Mouse (Mus musculus): Measurements from ENCODE around the gene Spata5.

Spata5 gene

DNA sequence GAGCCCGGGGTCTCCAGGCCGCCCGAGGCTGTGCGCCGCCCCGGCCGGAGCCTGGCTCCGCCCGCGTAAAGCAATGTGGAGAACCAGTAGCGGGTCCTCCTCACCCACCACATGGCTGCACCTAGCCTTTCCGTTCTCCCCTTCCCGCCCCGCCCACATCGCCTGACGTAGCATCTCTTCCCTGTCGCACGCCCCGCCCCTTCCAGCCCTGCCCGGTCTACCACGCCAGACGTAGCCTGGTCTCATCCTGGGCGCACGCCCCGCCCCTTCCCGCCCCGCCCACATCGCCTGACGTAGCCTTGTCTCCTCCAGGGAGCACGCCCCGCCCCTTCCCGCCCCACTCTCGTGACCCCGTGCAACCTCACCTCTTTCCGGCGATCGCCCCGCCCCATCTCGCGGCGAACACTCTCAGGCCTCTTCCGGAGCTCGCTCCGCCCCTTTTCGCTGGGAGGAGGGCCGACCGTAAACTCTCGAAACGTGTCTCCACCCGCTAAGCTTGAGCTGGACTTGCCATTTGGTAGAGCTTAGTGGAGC lies at the start of gene Spata5:
Gene Spata5 (plus strand): TSS at position 439 of the 534 bp plus-strand sequence.
- peak; percentile 100 for DNase-seq

DNA sequence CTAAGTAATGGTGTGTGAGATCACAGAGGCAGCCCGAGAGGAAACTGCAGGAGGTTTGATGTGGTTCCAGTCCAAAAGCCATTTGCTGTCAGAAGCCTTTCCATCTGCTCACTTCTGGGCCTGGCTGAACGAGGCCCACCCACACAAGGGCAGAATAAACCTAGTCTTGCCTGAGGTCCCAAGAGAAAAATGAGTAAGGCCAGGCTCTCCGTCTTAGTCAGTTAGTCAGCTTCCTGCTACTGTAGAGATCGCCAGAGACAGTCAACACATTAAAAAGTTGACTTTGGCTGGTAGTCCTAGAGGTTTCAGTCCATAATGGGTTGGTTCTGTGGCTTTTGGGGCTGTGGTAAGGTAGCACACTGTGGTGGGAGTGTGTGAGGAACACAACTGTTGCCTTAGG lies 49.3 kb upstream of the Spata5 start:
- DNase-seq, result no peak

DNA sequence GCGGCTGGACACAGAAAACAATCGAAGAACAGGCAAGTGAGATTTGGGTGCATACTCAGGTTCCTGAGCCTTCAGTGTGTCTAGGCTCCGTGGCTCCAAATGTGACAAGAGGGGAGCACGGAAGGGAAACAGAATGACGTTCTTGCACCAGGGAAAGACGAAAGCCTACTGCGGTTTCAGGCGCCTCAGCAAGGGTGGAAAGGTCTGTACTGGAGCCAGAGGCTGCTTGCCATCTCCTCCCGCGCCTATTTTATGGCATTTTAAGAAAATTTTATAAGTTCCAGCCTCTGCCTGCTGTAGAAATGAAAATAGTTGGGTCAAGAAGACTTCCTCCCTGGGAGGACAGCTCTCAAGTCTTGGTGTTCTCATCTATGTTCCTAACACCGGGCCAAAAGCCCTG lies 46.0 kb upstream of the Spata5 start:
- no peak for DNase-seq

DNA sequence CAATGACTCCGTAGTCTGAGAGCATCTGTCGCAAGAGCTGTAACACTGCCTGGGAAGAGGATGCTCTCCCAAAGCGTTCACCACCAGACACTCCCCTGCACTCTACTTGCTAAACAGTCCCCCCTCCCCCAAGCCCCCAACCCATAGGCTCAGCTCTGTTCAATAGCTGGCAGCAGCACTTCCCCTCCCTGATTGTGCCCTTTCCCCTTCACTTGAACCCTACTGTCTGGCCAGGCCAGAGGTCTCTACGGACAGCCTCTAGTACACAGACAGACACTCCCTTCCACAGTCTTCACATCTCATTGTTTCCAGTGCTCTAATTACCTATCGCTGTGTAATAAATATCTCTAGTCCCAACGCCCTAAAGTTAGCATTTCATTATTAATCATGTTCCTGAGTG lies 41.8 kb upstream of the Spata5 start:
- DNase-seq, result no peak

DNA sequence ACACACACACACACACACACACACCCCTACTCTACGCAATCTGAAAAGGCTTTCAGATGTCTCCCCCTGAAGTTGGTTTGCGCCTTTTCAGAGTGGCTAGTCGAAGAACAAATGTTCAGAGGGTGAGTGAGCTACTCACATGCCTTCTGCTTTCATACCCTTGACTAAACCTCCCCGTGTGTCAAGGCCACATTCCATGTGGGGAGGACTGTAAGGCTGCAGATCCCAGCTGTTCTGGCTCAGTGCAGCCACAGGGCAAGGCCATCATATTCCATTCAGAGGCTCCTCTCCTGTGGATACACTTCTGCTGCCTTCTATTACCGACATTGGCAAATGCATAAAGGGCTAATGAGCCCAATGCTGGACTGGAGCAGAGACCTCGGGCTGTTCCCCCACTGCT lies 41.3 kb upstream of the Spata5 start:
- no peak for DNase-seq

DNA sequence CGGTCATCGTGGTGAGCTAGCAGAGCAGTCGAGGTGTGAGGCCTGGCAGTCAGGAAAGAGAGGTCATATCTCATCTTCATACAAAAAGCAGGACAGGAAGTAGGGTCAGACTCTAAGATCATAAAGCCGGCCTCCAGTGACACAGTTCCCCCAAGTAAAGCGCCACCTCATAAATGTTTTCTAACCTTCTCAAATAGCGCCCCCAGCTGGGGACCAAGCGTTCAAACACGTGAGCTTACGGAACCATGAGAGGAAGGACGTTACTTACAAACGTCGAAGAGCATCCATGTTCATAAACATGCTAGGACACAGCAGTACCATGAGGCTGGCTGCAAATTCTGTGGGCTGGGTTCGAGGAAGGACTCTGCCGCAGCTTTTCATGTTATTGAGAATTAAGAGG lies 40.5 kb upstream of the Spata5 start:
- DNase-seq, result peak in 1 of 2 experiments; percentile 13

DNA sequence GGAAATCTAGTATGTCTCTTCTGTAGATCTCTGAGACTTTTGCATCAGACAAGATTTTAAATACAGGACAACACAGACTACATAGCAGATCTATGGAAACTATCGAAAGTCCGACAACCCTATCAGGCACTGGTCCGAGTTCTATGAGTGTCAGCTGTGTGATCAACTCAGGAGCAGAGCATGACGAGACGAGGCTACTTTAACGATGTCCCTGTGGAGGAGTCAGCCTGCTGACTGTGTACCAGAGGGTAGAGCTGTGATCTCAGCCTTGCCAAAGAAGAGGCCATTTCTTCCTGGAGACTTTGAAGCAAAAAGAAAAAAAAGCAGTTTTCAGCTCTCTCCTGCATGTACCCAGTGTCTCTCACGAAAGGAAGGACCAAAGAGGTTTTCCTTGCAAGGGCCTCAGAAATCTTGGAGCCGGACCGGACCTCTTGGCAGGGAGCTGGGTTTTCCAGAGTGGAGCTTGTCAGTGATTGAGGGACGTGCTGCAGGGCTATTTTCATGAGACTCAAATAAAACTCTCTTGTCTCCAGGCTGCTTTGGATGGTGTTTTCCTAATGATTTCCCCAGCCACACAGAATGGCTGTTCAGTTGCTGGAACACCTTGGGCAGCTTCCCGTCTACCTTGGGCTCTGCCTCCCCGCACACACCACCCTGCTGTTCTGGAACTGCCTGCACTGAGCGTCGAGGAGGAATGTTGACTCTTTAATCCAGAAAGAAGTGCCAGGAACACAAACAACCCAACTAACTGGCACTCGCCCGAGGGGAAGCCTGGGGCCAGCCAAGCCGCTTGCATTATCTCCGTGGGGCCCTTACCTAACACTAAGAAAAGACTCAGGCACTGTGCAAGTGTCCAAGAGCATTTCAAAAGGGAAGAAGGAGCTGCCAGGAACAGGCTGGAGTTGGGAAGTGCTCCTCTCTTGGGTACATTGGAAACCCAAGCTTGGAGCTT lies 39.5 kb upstream of the Spata5 start:
- DNase-seq, result peak; percentile 35 to 67

DNA sequence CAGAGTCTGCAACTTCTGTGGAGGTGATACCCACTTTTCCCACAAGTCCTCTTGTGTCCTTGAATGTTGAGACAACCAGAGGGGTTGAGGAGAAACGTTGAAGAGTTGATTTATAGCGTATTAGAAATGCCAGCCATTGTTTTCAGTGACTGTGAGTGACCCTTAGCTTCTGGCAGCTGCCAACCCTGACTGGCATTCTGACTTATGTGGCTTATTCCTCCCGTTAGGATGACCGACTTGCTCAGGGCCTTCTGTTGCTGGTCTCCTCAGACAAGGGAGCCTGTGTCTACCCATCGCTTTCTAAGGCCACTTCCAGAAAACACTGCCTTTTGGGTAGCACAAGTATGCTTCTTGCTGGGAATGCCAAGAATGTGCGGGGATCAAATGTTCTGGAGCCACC lies 38.2 kb upstream of the Spata5 start:
- DNase-seq, result no peak

DNA sequence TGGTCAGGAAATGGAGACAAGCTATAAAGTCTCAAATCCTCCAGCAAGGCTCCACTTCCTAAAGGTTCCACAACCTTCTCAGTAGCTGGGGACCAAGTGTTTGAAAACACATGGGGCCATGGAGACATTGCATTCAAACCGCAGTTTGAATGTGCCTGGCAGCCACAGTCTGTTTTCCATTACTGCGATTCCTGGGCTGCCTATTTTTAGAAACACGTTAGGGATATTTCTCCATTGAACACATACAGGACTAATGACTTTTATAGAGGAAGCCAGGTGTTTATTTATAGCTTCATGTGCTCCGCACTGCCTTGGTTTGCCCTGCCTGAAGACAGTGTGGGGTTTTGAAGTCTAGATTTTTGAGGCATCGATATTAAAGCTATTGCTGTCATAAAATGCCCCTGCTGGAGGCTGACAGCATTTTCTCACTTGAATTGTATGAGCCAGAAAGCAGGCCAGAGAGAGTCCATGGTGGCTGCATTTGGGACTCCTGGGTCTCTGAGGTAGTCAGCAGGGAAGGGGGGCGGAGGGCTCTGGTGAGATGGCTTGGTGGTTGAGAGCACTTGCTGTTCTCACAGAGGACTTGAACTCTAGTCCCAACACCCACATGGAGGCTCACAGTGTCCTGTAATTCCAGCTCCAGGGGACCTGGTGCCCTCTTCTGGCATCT lies 36.5 kb upstream of the Spata5 start:
- DNase-seq, result no peak

DNA sequence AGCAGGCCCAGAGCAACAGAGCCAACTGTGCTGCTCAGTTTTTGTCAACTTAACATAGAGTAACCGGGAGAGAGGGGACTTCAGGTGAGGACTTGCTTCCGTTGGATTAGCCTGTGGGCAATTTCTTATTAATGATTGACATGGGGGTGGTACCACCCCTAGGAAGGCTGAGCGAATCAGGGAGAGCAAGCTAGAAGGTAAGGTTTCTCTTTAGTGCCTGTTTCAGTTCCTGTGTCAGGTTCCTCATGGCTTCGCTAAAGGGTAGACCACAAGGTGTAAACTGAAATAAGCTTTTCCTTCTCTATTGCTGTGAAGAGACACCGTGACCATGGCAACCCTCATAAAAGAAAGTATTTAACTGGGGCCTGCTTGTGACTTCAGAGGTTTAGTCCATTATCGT lies 32.4 kb upstream of the Spata5 start:
- DNase-seq, result no peak

DNA sequence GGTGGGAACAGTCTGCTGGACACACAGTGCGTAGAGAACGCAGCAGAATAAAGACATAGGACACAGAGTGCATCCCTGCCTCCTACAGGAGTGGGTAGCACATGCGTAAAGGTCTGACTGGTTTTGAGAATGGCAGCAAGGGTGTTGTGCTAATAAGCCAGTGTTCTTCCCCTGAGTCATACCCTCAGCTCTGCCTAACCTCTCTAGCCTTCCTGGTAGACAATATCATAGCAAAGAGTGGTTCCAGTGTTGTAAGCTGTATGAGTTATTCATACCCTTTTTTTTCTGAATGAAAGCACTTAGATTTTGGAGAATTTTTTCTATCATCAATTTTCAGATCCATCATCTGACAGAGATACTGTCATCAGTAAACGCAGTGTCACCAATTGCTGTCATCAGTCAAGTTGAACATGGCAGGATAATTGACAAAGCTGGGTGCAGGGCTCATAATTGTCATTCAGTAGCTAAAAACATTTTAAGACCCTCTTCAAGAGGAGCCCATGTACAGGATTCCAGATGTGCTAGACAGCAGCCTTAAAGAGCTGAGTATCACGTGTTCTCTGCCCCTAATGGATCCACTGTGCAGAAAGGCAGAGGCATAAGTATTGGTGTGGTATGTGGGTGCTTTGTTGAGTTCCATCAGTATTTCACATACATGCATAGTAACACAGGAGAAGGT lies 22.6 kb upstream of the Spata5 start:
- no peak for DNase-seq

DNA sequence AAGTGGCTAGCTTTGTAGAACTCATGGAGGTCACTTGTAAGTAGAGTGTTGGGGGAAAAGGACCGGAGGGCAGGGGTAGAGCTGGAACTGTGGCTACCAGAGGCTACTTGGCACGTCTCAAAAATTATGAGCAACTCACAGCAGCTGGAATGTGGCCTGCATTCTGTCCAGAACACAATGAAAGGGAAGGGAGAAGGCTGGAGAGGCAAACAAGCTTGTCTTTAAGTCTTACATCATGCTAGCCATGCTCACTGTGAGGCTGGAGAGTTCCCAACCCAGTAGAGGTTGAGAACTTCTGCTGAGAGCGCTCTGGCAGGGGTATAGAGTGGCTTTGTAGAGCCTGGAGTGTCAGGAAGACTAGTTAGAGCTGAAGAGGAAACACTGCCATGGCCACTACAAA lies 22.1 kb upstream of the Spata5 start:
- DNase-seq, result no peak

DNA sequence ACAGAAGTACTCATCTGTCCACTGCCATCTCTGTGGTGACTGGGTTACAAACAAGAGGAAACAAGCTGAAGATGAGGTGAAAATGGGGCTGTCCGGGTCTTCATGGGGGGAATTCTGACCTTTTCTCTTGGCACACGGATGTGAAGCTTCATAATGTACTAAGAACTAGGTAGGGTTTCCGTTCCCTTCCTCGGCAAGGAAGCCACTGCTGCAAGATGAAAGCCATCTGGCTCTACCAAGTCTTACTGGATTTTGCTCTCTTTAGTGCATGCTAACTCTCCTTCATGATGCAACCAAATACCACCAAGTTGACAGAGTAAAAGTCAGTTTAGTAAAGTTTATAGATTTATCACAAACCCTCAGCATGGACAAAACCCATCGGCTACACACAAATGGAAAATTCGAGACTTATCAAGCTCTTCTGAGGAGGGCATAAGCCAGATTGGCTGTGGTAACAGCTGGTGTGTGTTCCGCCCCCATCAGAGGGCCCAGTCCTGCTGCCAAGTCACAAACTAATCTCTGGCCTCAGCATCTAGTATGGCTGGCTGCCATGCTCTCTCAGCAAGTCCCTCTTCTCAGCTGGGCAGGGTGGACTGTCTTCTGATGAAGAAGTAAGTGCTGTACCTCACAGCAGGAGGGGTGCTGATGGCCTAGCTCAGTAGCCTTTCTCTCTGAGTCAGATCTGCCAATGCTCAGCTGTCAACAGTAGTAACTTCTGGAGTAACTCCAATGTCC lies 20.9 kb upstream of the Spata5 start:
- DNase-seq, result peak; percentile 89 to 93

DNA sequence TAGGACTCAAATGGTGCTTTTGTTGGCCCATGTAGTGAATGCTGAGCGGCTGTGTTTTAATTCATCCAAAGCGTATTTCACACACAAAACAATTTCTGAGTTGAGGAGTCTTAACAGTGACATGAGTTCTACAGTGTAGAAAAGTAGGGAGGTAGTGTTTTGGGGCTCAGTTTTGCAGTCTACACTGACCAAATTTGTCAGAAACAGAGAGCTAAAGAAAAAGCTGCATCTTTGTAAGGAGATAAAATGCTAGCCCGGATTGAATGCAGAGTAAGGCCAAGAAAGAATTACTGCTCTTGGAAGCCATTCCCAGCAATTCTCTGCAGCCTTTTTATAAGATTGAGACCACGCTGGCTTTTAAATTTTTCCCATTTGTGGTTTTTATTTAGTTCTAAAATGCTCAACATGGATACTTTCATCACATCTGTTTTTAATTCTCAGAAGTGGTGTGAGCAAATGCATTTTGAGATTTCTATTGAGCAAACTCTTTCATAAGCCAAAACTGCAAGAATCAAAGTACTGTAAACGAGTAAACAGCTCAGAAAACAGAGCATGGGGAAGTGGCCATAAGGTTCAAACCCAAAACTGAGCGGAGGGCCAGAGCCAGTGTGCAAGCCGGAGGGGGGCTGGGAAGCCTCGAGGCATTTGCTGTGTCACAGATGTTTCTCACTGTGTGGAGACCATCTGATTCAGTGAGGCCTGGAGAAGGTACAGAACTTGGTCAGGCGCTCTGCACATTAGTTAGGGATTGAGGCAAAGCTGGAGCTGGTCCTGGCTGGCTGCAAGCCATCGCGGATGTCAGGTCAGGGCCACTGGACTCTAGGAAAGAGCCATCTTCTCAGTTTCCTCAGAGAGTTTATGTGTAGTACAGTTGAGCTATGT lies 17.7 kb upstream of the Spata5 start:
- DNase-seq, result peak; percentile 45 to 63

DNA sequence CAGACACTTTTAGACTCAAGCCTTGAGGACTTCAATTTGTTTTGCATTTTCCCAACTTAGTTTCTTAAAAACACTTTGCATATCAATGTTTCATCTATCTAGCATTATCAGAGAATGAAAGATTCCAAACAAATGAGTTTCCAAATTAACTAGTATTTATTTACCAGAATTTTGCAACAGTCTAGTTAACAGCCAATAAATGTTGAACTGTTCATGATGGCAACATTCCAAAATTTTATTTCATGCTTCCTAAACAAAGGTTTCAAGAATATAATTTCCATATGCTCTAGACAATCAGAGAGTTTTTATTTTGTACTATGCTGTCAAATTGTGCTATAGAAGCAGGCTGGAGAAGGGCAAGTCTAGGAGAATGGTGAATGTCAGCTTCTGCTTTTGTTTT lies 12.1 kb upstream of the Spata5 start:
- no peak for DNase-seq

DNA sequence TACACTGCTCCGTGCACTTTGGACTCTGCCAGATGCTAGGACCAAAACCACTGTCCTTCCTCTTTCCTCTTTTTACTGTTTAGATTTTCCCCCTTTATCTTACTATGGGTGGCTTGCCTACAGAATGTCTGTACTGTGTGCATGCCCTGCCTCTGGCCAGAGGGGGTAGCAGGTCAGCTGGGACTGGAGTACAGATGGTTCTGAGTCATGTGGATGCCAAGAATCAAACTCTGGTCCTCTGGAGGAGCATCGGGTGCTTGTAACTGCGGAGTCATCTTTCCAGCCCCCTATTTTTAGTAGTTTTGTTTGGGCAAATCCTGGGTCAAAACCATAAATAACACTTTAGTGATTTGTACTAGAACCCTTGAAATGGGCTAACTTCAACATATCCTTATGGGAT lies 6.2 kb upstream of the Spata5 start:
- no peak for DNase-seq

DNA sequence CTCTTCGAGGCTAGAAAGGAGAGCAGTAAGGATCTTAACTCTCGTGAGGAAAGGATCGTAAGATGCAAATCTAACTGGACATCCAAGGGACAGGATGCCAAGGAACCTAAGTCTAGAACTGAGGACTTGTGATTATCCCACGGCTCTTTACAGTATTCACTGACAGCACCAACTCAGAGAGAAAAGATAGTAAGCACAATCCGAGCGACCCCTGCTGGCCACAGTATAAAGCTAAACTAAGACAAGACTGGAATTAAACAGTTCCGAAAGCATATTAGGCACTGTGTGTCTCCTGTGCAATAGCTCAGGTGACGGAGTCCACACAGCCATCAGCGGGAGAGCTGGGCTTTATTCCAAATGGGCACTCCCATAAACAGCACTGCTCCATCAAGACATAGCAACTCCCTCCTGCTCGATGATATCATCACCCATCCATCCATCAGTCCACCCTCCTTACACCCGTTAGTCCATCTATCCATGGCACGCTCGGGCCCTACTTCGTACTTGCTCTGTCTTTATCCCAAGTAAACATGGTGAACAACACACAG lies 5.2 kb upstream of the Spata5 start:
- DNase-seq, result peak; percentile 91 to 93

DNA sequence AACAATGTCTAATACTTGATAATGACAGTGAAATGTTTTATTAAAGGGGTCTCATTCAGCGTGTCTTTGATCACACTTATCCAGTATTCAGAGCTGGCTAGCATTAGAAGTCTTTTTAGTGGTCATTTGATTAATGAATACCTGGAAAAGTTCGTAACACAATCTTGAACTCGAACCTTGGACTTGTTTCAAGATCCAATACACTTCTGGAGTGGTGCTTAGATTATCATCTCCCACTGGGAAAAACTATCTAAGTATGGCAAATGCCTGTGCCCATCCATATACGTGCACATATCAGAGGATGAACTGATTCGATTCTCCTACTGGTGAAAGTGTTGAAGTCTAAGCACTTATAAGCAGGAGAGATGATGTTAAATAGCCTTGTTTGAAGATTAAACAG lies 1.4 kb upstream of the Spata5 start:
- DNase-seq, result peak in 1 of 2 experiments; percentile 19

DNA sequence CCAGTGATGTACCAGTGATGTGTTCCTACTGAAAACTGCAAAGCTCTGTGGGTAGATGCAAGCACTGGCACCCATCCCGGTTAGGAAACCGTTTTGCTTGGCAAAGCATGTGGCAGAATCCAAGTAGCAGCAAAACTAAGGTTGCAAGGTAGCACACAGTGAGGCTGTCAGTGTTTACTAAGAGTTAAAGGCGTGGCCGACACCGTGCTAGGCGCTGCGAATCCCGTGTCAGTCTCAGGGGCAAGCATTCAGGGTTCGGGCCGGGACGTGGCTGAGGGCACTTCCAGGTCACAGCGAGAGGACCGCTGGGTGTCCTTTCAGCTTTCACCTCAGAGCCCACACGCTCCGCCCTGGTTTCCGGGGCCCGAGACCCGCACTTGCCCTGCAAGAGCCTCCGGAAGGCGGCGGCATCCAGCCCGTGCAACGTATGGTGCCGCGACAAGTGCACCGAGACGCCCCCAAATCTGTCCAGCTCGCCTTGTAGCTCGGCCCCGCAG lies 687 bp upstream of the Spata5 start:
- DNase-seq, result peak; percentile 79 to 85

DNA sequence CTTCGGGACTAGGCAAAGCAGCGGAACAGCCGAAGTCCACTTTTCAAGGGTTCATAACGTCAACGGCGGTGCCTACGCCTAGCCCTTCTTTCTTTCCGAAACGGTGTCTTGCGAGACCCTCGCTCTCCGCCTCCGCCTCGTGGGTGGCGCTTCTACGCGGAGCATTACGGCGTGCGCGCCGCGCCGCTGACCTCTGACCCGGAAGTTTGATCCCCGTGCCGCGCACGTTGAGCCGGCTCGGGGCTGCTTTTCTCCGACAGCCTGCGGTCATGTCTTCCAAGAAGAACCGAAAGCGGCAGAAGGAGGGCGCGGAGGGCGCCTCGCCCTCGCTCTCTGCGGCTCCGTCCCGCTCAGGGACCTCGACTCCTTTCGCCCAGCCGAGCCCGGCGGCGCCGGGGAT lies 376 bp downstream of the Spata5 start, which contains the start of gene Nudt6:
Gene Nudt6 (minus strand): TSS at position 140 of the 400 bp plus-strand sequence.
- DNase-seq, result peak; percentile 97 to 98

DNA sequence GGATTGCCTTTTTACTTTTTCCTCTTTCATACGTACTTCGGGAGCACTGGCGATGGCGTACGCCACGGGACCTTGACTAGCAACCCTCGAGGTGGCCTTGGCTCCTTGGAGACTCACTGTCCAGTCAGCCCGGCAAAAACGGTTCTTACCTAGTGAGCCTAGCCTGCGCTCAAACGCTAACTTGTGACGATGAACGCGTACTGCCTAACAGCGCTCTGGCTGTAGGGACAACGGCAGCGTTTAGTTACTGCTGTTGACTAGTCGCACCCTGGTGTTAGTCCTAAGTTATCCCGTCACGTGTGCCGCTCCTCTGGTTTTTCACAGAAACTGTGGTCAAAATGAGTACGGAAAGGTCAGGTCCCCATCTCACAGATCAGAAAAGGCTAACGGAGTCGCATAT lies 945 bp downstream of the Spata5 start:
- DNase-seq, result no peak
